Mouse (Mus musculus) thymus, postnatal 10 days (tissue): Measurements from ENCODE around the gene Kat5.

ENCODE experiments used
- DNase-seq, 2 experiments: peaks; one replicate each; pipeline ENCODE4 v3.0.0; 2021; ENCODE audit warnings: low spot score in 2 of 2

Gene Kat5

DNA sequence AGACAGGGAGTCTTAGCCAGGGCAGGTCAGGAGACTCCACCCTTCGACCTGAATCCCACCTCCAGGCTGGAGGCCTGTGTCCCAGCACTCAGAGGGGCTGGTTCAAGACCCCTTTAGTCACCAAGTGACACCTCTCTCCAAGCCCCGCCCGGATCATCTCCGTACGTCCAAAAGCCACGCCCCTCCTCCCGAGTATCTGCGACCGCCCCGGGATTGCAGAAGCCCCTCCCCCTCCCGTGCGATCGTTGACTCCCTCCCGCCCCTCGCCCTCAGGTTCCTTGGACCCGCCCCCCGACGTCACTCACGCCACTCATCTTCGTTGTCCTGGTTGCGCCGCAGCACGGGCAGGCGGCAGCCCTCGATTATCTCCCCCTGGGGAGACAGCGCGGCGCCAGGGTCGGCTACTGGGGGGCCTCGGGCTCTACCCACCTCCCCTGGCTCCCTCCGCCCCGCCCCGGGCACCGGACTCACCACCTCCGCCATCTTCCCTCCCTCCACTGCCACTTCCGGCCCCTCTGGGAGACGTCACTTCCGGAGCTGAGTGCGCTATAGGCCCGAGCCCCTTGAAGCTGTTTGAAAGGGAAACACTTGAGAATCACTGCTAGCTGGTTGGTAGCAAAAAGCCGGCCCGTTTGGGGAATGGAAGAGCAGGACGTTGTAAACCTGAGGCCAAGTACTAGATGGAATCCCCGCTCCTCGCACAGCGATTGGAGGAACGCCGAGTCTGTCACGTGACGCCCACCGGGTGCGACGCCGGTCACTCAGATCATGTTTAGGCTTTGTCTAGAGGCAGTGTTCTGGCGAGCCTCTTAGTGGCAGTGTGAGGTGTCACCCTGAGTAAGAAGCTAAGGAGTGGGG, at the start of gene Kat5:
Gene Kat5 (minus strand): TSS at position 691 of the 858 bp plus-strand sequence.
- DNase-seq = peak; percentile 87 to 89

GRCm38 (mm10) chr19:5654720-5655298, 44.8 kb upstream of the Kat5 start:
- no peak for DNase-seq

- DNase-seq = no peak
Measured at GRCm38 (mm10) chr19:5653969-5654719, 44.1 kb upstream of the Kat5 start.

- no peak for DNase-seq
Measured at GRCm38 (mm10) chr19:5652570-5652969, 42.5 kb upstream of the Kat5 start.

DNA sequence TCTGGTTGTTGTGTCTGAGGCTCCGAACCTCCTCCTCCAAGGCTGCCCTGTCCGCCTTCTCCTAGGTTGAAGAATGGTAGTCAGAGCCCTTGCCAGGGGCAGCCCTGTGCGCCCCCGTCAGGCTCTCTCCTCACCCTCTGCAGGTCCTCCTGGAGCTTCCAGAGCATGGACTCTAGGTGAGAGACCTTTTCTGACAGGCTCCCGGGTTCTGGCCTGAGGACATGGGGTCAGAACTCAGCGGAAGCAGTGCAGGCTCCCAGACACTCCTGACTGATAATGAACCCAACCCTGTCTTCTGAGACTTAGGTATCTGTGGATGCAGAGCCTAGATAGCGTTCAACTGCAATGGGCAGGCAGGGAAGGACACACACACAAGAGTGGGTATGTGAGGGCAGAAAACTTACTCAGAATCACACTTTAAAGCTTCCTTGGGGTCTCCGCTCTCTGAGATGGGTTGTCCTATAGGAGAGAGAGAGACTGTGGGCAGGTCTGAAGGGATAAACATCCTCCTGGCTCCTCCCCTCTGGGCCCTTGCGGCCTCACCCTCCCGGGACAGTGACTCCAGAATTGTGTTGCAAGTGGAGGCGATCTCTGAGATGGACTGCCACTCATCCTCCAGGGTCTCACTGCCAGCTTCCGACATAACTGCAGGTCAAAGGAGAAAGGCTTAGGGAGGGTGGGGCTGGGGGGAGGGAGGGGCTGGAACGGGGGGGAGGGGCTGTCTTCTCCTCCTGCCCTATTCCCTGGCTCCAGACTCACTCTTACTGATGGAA, 41.7 kb upstream of the Kat5 start:
- no peak for DNase-seq

- no peak for DNase-seq
Measured at GRCm38 (mm10) chr19:5649298-5649741, 39.3 kb upstream of the Kat5 start.

DNA sequence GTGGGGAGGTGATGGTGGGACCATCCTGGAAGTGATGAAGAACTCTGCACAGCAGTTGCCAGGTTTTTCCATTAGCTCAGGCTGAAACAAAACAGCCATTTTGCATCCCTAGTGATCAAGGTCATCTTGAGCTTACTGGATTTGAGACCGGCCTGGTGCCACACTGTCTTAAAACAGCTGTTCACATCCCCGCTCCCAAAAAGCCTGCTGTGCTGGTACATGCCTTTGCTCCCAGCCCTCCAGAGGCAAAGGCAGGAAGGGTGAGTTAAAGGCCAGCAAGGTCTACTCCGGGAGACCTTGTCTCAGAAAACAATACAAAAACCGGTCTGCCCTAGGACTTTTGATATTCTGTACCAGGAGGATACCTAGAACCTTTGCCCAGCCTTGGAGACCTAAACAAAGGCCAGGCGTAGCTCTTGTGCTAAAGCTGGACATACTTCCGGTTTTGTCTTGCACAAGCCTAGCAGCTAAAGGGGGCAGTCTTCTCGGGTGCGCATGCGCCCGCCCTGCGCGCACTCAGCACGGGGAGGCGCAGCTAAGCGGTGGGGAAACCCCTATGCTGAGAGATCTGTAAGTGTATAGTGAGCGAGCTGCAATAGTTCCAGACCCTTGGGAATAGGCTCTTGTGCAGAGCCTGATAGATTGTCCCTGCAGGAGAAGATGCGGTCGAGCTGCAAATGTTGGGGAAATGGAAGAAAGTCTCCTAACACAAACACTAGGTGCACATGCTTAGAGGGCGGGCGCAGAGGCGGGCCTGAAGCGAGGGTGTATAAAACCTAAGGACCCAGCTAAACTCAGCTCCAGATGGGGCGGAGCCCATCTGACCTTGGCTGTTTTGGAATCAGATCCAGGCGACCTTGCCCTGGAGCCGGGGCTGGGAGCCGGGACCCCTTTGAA, 38.6 kb upstream of the Kat5 start:
- DNase-seq = peak; percentile 79 to 81

DNA sequence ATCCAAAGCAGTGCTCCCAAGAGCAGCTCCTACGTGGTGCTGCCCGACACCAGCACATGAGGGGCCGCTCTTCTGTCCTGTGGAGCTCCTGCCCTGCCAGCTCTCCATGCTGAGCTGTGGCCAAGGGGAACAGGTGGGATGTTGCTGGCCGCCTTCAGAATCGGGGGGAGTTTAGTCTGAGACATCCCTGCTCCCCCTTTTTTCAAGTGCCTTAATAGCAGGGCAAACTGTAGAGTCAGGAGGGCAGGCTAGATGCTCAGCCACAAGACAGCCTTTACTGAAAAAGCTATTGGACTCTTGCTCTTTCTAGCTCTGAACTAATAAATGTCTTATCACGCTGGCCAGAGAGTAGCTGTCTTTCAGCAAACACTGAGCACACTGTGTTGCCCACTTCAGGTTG, 37.8 kb upstream of the Kat5 start:
- no peak for DNase-seq

- DNase-seq = no peak
Measured at GRCm38 (mm10) chr19:5646731-5647330, 36.8 kb upstream of the Kat5 start.

DNA sequence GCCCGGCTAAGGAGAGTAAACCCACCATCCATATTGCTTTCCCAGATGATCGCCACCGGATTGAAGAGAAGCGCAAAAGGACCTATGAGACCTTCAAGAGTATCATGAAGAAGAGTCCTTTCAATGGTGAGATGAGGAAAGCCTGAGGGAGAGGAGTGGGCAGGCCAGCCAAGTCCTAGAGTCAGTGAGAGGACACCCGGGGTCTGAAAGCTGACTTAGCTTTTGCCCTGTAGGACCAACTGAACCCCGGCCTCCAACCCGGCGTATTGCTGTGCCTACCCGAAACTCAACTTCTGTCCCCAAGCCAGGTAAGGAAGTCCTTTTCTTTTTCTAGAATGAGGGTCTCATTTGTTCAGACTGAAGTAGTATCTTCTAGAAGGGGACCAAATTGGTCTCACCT, 35.2 kb upstream of the Kat5 start:
- no peak for DNase-seq

GRCm38 (mm10) chr19:5641641-5642040, 31.6 kb upstream of the Kat5 start:
- no peak for DNase-seq

DNA sequence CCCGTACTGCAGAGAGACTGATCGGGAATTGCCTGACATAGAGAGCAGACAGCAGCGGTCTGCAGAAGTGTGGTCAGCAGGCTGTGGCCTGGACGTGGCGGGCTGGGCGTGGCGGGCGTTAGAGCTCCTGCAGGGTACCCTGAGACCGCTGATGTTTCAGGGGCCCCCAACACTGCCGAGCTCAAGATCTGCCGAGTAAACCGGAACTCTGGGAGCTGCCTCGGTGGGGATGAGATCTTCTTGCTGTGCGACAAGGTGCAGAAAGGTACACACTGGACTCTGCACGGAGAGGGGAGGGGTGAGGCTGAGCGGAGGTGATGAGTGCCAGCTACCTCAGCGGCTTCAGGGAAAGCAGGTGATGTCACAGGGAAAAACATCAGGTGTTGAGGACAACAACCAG, 31.0 kb upstream of the Kat5 start:
- DNase-seq = no peak

DNA sequence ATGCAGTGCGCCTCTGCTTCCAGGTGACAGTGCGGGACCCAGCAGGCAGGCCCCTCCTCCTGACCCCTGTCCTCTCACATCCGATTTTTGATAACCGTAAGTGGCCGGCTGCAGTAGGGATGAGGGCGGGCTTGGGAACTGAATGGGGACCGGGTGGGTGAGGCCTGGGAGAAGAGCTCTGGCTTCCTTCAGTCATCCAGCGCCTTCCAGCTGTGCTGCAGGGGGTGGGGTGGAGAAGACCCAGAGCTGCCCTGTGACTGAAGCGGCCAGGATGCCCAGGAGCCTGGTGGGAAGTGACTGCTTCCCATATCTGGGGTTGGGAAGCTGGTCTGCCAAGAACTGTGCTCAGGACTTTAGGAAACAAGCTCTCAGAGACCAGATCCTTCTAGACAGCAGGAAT, 30.3 kb upstream of the Kat5 start:
- DNase-seq = no peak

DNA sequence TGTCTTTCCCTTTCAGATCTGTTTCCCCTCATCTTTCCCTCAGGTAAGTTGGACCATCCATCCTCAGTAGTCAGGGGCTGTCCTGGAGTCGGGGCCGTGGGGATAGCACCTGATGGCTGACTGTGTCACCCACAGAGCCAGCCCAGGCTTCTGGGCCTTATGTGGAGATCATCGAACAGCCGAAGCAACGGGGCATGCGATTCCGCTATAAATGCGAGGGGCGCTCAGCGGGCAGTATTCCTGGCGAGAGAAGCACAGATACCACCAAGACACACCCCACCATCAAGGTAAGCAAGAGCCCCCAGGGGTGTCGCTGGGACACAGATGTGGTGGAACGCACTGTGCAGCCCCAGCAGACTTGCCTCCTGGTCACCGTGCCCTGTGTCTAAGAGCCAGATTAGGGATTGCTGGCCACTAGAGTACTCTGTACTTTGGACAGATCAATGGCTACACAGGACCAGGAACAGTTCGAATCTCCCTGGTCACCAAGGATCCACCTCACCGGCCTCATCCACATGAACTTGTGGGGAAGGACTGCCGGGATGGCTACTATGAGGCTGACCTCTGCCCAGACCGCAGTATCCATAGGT, 28.5 kb upstream of the Kat5 start:
- no peak for DNase-seq

DNA sequence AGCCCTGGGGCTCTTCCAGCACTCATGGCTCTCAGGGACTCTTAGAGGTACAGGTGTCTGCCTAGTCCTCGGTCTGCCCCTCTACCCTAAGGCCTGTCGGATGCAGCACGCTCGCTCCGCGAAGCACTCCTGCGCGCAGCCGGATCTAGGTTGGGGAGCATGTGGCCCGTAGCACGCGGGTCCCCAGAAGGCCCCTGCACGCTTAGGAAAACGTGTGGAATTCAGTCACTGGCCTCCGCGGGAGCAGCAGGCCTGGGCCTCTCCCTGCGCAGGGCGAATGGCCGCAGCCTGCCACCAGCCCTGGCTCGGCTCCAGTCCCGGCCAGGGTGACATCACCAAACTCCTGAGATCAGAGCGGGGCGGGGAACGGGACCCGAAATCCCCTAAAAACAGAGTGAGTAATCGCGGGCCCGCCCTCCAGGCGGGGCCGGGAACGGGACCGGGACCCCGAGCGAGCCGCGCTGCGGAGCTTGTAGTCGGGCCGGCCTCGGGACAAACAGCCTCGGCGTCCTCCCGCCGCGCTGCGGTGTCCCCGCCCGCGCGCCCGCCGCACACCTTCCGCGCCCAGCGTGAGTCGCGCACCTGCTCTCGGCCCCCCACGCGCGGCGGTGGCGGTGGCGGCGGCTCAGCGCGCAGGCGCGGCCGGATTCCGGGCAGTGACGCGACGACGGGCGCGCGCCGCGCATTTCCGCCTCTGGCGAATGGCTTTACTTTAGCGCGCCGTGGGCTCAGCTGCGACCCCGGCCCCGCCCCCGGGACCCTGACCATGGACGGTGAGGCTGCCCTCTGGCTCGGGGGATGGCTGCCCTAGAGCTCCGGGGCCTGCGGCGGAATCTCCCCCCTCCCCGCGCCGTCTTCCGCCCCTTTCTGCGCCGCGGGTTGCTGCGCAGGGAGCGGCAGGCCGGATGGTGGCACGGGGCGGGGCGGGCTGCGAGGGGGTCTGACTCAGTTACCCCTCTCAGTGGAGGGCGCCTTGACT, 27.3 kb upstream of the Kat5 start, which contains the start of gene Rela:
Gene Rela (plus strand): TSS at position 415 of the 979 bp plus-strand sequence.
- DNase-seq = peak; percentile 76 to 89

- no peak for DNase-seq
Measured at GRCm38 (mm10) chr19:5636571-5637041, 26.6 kb upstream of the Kat5 start.

DNA sequence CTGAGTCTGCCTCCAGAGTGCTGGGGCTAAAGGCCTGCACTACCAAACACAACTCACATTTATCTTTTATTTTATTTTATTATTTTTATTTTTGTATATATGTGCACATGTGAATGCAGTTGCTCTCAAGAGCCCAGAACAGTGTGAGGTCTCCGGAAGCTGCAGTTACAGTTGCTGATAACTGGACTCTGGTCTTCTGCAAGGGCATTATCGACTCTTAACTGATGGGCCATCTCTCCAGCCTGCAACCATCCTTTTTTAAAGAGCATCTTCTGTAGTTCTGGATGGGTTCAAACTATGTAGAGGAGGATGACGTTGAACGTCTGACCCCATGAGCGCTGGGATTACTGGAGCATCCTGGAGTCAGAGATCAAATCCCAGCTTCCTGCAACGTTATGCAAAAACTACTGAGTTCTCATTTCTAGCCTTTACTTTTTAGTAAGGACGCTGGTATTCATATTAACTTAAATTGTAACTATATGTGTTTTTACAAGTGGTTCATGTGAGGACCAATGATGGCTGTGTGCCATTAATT, 26.1 kb upstream of the Kat5 start:
- no peak for DNase-seq

DNA sequence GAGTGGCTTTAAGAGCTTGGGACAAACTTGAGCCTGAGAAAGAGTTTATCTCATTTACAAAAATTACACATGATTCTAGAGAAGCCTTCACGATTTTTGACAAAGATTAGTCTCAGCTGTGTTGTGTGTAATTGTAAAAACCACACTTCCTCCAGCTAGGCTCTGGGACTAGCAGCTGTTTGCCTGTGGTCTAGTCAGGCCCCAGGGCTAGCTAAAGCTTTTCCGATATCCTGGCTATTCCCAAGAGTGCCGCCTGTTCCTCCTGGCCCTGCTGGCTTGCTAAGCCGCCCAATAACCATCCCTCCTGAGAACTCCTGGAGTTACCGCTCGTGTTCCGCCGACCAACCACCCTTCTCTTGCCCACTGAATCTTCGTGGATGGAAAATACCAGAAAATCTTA, 22.1 kb upstream of the Kat5 start:
- DNase-seq = no peak
